Mouse (Mus musculus) small intestine, adult 2 months (tissue): Measurements from ENCODE around the gene Ankrd53. TPM values are rescaled to one million over a fixed set of nuclear protein-coding genes. Genes with fewer than 3 reads are reported as not detected.
A peak's percentile ranks its signal among the peaks of the same experiment; 100 is the strongest.

ENCODE experiments used
- H3K27ac ChIP-seq: fragments of 200-500 bp; 2 replicates; pipeline ENCODE4 v1.5.1; 2012; ENCODE audit warnings: low read depth, low read length, control low read depth, inconsistent platforms; ENCODE audit not compliant: insufficient read depth
- H3K27me3 ChIP-seq: fragments of 200-500 bp; 2 replicates; pipeline ENCODE4 v1.6.1; 2012; ENCODE audit warnings: mild to moderate bottlenecking, moderate library complexity, low read length, inconsistent platforms; ENCODE audit not compliant: control insufficient read depth, insufficient read depth
- H3K36me3 ChIP-seq: fragments of 200-500 bp; 2 replicates; pipeline ENCODE4 v1.6.1; 2012; ENCODE audit warnings: mild to moderate bottlenecking, low read length, control low read depth, inconsistent platforms; ENCODE audit not compliant: control insufficient read depth, insufficient read depth
- H3K4me1 ChIP-seq: fragments of 200-500 bp; 2 replicates; pipeline ENCODE4 v1.6.1; 2012; ENCODE audit warnings: low read length, inconsistent platforms, mixed read lengths; ENCODE audit not compliant: control insufficient read depth, insufficient read depth, insufficient read length
- H3K4me3 ChIP-seq: fragments of 200-500 bp; 2 replicates; pipeline ENCODE4 v1.5.1; 2012; ENCODE audit warnings: low read depth, mild to moderate bottlenecking, control low read depth, inconsistent platforms, low read length, moderate library complexity
- CTCF ChIP-seq: fragments of 200-500 bp; IDR thresholded peaks from 2 replicates; pipeline ENCODE4 v1.5.1; 2012; ENCODE audit warnings: low read depth, mild to moderate bottlenecking, control low read depth, inconsistent platforms, low read length, moderate library complexity, mixed read lengths; ENCODE audit not compliant: insufficient replicate concordance, insufficient read length; ENCODE audit errors: extremely low read depth
- POLR2A ChIP-seq: fragments of 200-500 bp; IDR thresholded peaks from 2 replicates; pipeline ENCODE4 v1.6.1; 2012; ENCODE audit warnings: low read depth, mild to moderate bottlenecking, control low read depth, inconsistent platforms, low read length, moderate library complexity
- WGBS: fragments of 180-500 bp; shearing (Covaris S2); methylation state at CpG from one replicate; pipeline ENCODE4 v1.1.7; 2018; 5-methylcytosine and 5-hydroxymethylcytosine counted together
- polyA plus RNA-seq: library from polyadenylated mRNA; depleted of rRNA; stranded (reverse); fragments of >200 nt; gene quantifications from 2 replicates; pipeline ENCODE4 v1.2.3, GENCODE M21; 2012

Gene Ankrd53
- polyA plus RNA-seq, 1 experiment, result not detected

DNA sequence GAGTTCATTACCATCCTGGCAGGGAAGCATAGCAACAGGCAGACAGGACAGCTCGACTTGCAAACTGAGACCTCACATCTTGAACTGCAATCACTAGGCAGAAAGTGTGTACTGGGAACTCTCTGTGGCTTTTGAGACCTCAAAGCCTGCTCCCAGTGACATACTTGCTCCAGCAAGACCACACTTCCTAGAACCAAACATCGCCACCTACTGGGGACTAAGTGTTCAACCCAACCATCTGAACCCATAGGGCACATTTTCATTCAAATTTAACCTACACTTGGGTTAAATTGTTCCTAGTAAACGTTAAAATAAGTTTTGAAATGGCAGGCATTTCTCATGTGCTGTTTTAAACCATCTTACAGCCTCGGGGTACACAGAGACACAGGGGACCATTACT lies 35.3 kb upstream of the Ankrd53 start:
- H3K4me3 ChIP-seq, result no peak overlapping the region
- 46% methylated on average over 4 of the region's 4 CpGs for WGBS
- TF ChIP-seq POLR2A, result no peak
- TF ChIP-seq CTCF, result 0 out of 2 replicates have a peak, but pooled peaks have one; percentile 6

DNA sequence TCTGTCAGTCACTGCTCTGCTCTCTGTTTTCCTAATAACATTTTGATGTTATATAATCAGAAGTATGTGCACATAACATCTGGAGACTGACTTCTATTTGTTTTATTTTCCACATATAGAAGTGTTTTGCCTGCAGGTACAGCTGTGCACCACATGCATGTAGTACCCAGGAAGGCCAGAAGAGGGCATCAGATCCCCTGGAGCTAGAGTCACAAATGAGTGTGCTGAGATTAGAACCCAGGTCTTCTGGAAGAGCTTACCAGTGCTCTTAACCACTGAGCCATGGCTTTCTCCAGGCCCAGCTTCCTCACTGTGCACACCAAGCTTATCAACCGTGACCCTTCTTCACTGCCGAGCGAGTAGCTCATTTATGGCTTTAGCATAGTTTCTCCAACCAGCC lies 34.0 kb upstream of the Ankrd53 start:
- Histone ChIP-seq H3K4me1 (no peaks in the 10 kb centered on the region), H3K4me3 (no peak overlapping the region), H3K36me3 (no peaks in the 10 kb centered on the region), H3K27me3 (peaks cover 5% of the 10 kb centered on the region; the same call in 1 of the 2 replicates), H3K27ac (no peak overlapping the region)
- WGBS, result 77% methylated on average over 3 of the region's 3 CpGs
- TF ChIP-seq CTCF, result peak; percentile 58; the same call in 1 of the 2 replicates
- no peak for TF ChIP-seq POLR2A

More for the DNA sequence above, 35.3 kb upstream of the Ankrd53 start:
- H3K4me1 ChIP-seq, result no peaks in the 10 kb centered on the region
- H3K27ac ChIP-seq, result no peak overlapping the region
- peaks cover 13% of the 10 kb centered on the region; the same call in 1 of the 2 replicates for H3K27me3 ChIP-seq
- no peaks in the 10 kb centered on the region for H3K36me3 ChIP-seq

DNA sequence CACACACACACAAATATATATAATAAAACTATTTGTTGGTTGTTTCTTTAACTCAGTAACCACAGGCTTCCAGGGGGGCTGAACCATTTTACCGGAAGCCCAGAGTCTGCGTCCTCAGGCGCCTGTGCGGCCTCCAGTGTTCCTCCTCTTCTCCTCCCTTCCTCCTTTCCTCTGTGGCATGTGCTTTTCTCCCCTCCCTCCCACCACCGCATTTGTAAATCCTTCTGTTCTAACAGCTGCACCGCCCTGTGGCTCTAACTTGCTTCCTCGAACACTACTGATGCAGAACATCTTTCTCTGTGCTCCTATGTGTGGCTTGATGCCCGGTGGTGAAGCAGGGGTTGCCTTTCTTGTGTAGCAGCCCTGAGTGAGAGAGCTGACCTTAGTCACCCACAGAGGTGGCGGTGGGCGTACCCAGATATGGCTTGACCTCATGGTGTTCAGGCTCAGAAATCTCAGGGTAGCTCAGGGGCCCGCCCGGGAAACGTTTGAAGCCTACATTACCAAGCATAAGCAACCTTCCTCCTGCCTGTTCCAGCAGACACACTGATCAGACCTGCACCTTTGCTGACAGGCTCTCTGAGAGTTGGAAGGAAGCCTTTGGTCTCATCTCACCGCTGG lies 33.0 kb upstream of the Ankrd53 start:
- no peaks in the 10 kb centered on the region for H3K36me3 ChIP-seq
- peaks cover 5% of the 10 kb centered on the region; the same call in 1 of the 2 replicates for H3K27me3 ChIP-seq
- H3K4me3 ChIP-seq, result no peak overlapping the region
- TF ChIP-seq CTCF, result no peak
- TF ChIP-seq POLR2A, result no peak
- no peaks in the 10 kb centered on the region for H3K4me1 ChIP-seq
- 56% methylated on average over 14 of the region's 14 CpGs for WGBS
- no peak overlapping the region for H3K27ac ChIP-seq

DNA sequence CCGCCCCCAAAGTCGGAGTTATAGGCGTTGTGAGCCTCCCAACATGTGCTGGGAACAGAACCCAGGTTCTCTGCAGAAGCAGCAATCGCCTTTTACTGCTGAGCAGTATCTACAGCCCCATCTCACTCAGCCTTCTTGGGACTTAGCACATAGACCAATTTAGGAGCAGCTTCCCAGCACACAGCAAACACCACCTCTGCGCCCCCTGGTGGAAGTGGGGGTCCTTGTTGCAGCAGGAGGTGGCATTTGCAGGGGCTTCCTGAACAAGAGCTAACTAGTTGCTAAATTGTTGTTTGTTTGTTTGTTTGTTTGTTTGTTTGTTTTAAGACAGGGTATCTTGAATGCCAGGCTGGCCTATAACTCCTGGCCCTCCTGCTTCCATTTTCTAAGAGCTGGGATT lies 31.3 kb upstream of the Ankrd53 start:
- Histone ChIP-seq H3K36me3 (no peaks in the 10 kb centered on the region), H3K4me3 (no peak overlapping the region), H3K27me3 (no peaks in the 10 kb centered on the region), H3K27ac (no peak overlapping the region), H3K4me1 (no peaks in the 10 kb centered on the region)
- TF ChIP-seq POLR2A (no peak), CTCF (peak; percentile 72; the same call in 1 of the 2 replicates)
- 22% methylated on average over 5 of the region's 5 CpGs for WGBS

DNA sequence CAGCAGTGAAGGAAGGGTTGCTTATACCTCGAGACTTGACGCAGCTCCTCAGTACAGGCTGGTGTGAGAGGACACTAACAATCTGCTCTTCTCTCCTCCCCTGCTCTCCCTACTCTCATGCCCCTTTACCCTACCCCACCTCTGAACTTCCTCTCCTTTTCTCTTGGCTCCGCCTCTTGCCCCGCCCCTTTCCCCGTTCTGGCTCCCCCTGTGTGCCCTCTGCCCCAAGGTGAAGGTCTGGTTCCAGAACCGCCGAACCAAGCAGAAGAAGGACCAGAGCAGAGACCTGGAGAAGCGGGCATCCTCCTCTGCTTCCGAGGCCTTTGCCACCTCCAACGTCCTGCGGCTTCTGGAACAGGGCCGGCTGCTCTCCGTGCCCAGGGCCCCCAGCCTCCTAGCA lies 25.1 kb upstream of the Ankrd53 start:
- H3K4me3 ChIP-seq, result no peak overlapping the region
- WGBS, result 36% methylated on average over 13 of the region's 13 CpGs
- H3K27ac ChIP-seq, result no peak overlapping the region
- H3K27me3 ChIP-seq, result no peaks in the 10 kb centered on the region
- H3K4me1 ChIP-seq, result no peaks in the 10 kb centered on the region
- TF ChIP-seq POLR2A, result no peak
- no peak for TF ChIP-seq CTCF
- no peaks in the 10 kb centered on the region for H3K36me3 ChIP-seq

DNA sequence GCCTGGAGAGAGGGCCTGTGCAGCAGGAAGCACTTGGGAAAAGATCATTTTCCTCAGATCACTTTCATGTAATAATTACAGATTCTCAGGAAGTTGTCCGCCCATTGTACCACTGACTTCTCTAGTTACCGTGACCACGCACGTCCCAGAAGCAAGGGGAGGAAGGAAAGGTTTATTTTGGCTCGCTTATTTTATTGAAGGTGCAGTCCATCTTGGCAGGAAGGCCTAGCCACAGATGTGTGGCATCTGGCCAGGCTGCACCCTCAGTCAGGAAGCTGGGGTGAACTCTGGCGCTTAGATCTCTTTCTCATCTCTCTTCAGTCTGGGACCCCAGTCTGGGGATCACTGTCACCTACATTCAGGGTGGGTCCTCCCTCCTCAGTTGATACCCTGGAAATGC lies 23.8 kb upstream of the Ankrd53 start:
- H3K4me1 ChIP-seq, result peaks cover 4% of the 10 kb centered on the region; the same call in 1 of the 2 replicates
- H3K4me3 ChIP-seq, result no peak overlapping the region
- H3K27me3 ChIP-seq, result no peaks in the 10 kb centered on the region
- H3K36me3 ChIP-seq, result no peaks in the 10 kb centered on the region
- TF ChIP-seq CTCF, result no peak
- TF ChIP-seq POLR2A, result no peak
- H3K27ac ChIP-seq, result no peak overlapping the region
- WGBS, result 34% methylated on average over 6 of the region's 6 CpGs

DNA sequence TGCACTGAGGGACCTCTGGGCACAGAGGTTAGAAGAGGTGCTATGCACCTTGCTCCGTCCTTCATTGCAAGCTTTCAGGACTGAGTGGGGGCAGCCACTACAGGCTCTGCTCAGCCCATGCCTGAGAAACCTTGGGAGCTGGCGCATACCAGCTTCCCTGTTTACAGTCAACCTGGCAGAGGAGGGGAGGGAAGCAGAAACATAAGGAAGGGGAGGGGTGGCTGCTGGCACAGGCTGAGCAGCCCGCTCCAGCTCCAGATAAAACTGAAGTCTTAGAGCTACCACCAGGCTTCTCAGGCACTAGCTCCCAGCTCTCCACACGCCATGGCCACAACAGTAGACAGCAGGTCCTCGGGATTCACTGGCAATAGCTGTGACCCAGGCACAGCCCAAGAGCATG lies 19.7 kb upstream of the Ankrd53 start, which contains the start of gene Atp6v1b1:
Gene Atp6v1b1 (plus strand): TSS at position 230 of the 400 bp plus-strand sequence.
- 39% methylated on average over 5 of the region's 5 CpGs for WGBS
- H3K27ac ChIP-seq, result no peak within 1 kb of the TSS

DNA sequence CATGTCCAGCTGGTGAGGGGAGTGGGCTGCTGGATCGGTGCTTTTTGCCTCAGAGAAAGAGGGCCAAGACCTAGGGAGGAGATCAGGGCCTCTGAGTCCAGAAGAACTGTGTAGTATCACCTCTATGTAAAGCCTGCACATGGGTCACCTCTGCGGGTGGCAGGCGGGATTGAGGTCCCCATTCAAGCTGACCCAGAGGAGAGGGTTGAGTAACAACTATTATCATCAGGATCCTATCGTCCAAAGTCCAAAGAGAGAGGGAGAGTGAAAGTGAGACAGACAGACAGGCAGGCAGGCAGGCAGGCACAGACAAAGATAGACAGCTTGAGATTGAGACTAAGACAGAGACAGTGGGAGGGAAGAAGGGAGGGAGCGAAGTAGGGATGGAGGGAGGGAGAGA lies 19.2 kb upstream of the Ankrd53 start:
- Histone ChIP-seq H3K27me3 (no peaks in the 10 kb centered on the region), H3K4me1 (peaks cover 4% of the 10 kb centered on the region; the same call in 1 of the 2 replicates), H3K36me3 (no peaks in the 10 kb centered on the region), H3K27ac (no peak overlapping the region), H3K4me3 (no peak overlapping the region)
- 32% methylated on average over 5 of the region's 5 CpGs for WGBS
- TF ChIP-seq CTCF, result no peak
- TF ChIP-seq POLR2A, result no peak

More for the DNA sequence above, 19.7 kb upstream of the Ankrd53 start, which contains the start of gene Atp6v1b1:
- H3K27me3 ChIP-seq, result no peaks in the 10 kb centered on the region
- no peak within 1 kb of the TSS for H3K4me3 ChIP-seq
- peaks cover 4% of the 10 kb centered on the region; the same call in 1 of the 2 replicates for H3K4me1 ChIP-seq
- no peaks in the 10 kb centered on the region for H3K36me3 ChIP-seq
- TF ChIP-seq POLR2A (no peak), CTCF (no peak)
